8 mouse cellular contexts compared by ENCODE assay signal in the genomic region with DNA sequence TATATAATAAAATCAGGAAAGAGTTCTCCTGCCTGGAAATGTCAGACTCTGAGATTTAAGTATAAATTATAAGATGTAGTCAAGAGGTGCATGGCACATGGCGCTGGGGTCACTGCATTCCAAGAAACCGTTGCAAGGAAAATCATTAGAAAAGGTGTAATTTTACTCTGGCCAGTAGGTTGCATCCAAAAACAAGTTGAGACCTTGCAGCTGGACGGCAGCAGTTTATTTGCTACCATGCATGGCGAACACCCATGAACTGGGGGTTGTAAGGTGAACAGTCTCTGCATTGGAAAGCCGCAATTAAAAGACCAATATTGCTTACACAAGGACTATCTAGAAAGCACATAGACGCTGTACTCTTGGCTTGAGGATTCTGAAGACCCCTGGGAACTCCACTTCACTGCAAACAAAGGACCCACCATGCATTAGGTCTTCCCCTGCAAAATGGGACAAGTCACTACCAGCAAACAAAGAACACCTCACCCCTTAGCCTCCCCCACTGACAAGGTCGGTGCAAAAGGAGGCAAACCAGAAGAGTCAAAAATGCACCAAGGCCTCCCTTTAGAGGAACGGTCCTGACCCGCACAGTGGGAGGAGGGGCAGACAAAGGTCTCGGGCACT. TPM values are rescaled to one million over a fixed set of nuclear protein-coding genes. Genes with fewer than 3 reads are reported as not detected.
DNase-seq lines count a peak whose midpoint lies in the region; ATAC-seq and TF ChIP-seq lines count a peak whose summit lies in the region.

No protein-coding gene starts in this region.

- no peak for ATAC-seq in erythroblast, adult 5-6 weeks (replicated peaks; ENCODE audit: low FRiP score, poor library complexity, severe bottlenecking)
- ATAC-seq in forebrain, embryonic 12.5 days (ENCODE audit: low FRiP score), result no peak
- ATAC-seq in liver, embryonic 14.5 days (ENCODE audit: insufficient read depth), result no peak
- ATAC-seq in frontal cortex, adult (ENCODE audit: low TSS enrichment), result no peak

- peak overlapping the region; percentile 91 for H3K9ac ChIP-seq in forebrain, embryonic 12.5 days
- H3K9ac ChIP-seq in liver, embryonic 14.5 days (replicated peaks), result peak overlapping the region; percentile 94

- H3K27ac ChIP-seq in forebrain, embryonic 12.5 days, result peak overlapping the region; percentile 98
- H3K27ac ChIP-seq in liver, embryonic 14.5 days, result peak overlapping the region; percentile 79

- 7% methylated on average over 10 of the region's 10 CpGs for WGBS in forebrain, embryonic 12.5 days
- 17% methylated on average over 9 of the region's 10 CpGs for WGBS in liver, embryonic 14.5 days (ENCODE audit: insufficient replicate concordance)

- peak; percentile 9; the same call in 1 of the 2 replicates for TF ChIP-seq CTCF in liver, embryonic 14.5 days (IDR thresholded peaks at IDR 0.05; ENCODE audit: low read depth)

- peaks cover 31% of the 10 kb centered on the region for H3K36me3 ChIP-seq in erythroblast, embryonic 14.5 days (ENCODE audit: control insufficient read depth)
- H3K36me3 ChIP-seq in forebrain, embryonic 12.5 days (replicated peaks), result peaks cover 25% of the 10 kb centered on the region
- H3K36me3 ChIP-seq in liver, embryonic 14.5 days (replicated peaks; ENCODE audit: control insufficient read depth, insufficient read depth, low read depth), result peaks cover 5% of the 10 kb centered on the region

- H3K27me3 ChIP-seq in erythroblast, embryonic 14.5 days (ENCODE audit: control insufficient read depth), result no peaks in the 10 kb centered on the region
- H3K27me3 ChIP-seq in forebrain, embryonic 12.5 days, result no peaks in the 10 kb centered on the region
- H3K27me3 ChIP-seq in liver, embryonic 14.5 days (ENCODE audit: control insufficient read depth, insufficient read depth, low read length), result no peaks in the 10 kb centered on the region

- peak overlapping the region; percentile 79 for H3K4me2 ChIP-seq in forebrain, embryonic 12.5 days
- peak overlapping the region; percentile 87 for H3K4me2 ChIP-seq in liver, embryonic 14.5 days (ENCODE audit: low read depth)

- TF ChIP-seq EP300 in liver, embryonic 14.5 days (IDR thresholded peaks at IDR 0.05; ENCODE audit: low read depth), result no peak

- peak overlapping the region; percentile 91 for H3K4me3 ChIP-seq in erythroblast, embryonic 14.5 days (replicated peaks)
- H3K4me3 ChIP-seq in forebrain, embryonic 12.5 days (replicated peaks), result peak overlapping the region; percentile 85
- peak overlapping the region; percentile 85 to 93 for H3K4me3 ChIP-seq in liver, embryonic 14.5 days (ENCODE audit: insufficient read depth in 1 of 2, low read depth in 2 of 2, low read length in 2 of 2)

- peaks cover 29% of the 10 kb centered on the region for H3K4me1 ChIP-seq in erythroblast, embryonic 14.5 days (ENCODE audit: control insufficient read depth)
- peaks cover 22% of the 10 kb centered on the region for H3K4me1 ChIP-seq in forebrain, embryonic 12.5 days
- peaks cover 10 to 14% of the 10 kb centered on the region in 2 experiments for H3K4me1 ChIP-seq in liver, embryonic 14.5 days (replicated peaks; ENCODE audit: control insufficient read depth in 2 of 2, insufficient read depth in 2 of 2, low read length in 1 of 2)

- no peaks in the 10 kb centered on the region for H3K9me3 ChIP-seq in erythroblast, embryonic 14.5 days (ENCODE audit: control insufficient read depth, low read length)
- H3K9me3 ChIP-seq in forebrain, embryonic 12.5 days, result no peaks in the 10 kb centered on the region
- no peaks in the 10 kb centered on the region for H3K9me3 ChIP-seq in liver, embryonic 14.5 days (ENCODE audit: control insufficient read depth, low read length)

- DNase-seq in 416B (ENCODE audit: low read depth), result peak; percentile 57
- DNase-seq in liver, embryonic 14.5 days (ENCODE audit: low read depth in 3 of 3, low spot score in 3 of 3), result no peak
- no peak for DNase-seq in layer of hippocampus, postnatal 14 days (ENCODE audit: low spot score in 2 of 2)
- no peak for DNase-seq in adrenal gland, adult 2 months

RNA-seq across cellular contexts. Expression of a gene that starts 1.0 kb away (rescaled TPM):
- polyA plus RNA-seq in erythroblast, embryonic 14.5 days (2012), result 3.6 and 3.9 TPM in 2 replicates
- 24.9 and 33.6 TPM in 2 replicates for total RNA-seq in erythroblast, adult 5-6 weeks (2015; ENCODE audit: low replicate concordance)
- total RNA-seq in erythroblast, adult 5-6 weeks (2017; ENCODE audit: low replicate concordance), result 17.6 and 24.5 TPM in 2 replicates
- 235 and 237 TPM in 2 replicates for polyA plus RNA-seq in forebrain, embryonic 12.5 days (2016; fragmentation: Nextera tagmentation; extraction: Ambion mirVana)
- polyA plus RNA-seq in liver, embryonic 14.5 days (2012; rRNA removed), result 9.8 and 13.5 TPM in 2 replicates
- polyA plus RNA-seq in liver, embryonic 14.5 days (2014; fragmentation: Nextera tagmentation; extraction: Ambion mirVana), result 31.4 and 35.5 TPM in 2 replicates
- total RNA-seq in layer of hippocampus, postnatal 14 days (2021), result 10 to 100 TPM; 65.2 to 65.5 TPM
- total RNA-seq in adrenal gland, adult 2 months (2021), result 10 to 100 TPM; 46.1 to 58.3 TPM
- polyA plus RNA-seq in adrenal gland, adult 2 months (2012; rRNA removed), result 20.8 and 26.4 TPM in 2 replicates

RNA-seq across cellular contexts. Expression of a gene that starts 1.2 kb away (rescaled TPM):
- 1.1 TPM in 2 replicates for polyA plus RNA-seq in erythroblast, embryonic 14.5 days (2012)
- 13.3 and 19.2 TPM in 2 replicates for total RNA-seq in erythroblast, adult 5-6 weeks (2015; ENCODE audit: low replicate concordance)
- total RNA-seq in erythroblast, adult 5-6 weeks (2017; ENCODE audit: low replicate concordance), result 7.8 and 10.7 TPM in 2 replicates
- polyA plus RNA-seq in forebrain, embryonic 12.5 days (2016; fragmentation: Nextera tagmentation; extraction: Ambion mirVana), result 226 and 231 TPM in 2 replicates
- 21.3 and 24.9 TPM in 2 replicates for polyA plus RNA-seq in liver, embryonic 14.5 days (2012; rRNA removed)
- polyA plus RNA-seq in liver, embryonic 14.5 days (2014; fragmentation: Nextera tagmentation; extraction: Ambion mirVana), result 27.4 and 37.1 TPM in 2 replicates
- total RNA-seq in layer of hippocampus, postnatal 14 days (2021), result 100 to 1,000 TPM; 129 to 150 TPM
- 100 to 1,000 TPM in 1 of 2 experiments, 10 to 100 TPM in 1; 92.7 to 102 TPM for total RNA-seq in adrenal gland, adult 2 months (2021)
- polyA plus RNA-seq in adrenal gland, adult 2 months (2012; rRNA removed), result 52.9 and 68.1 TPM in 2 replicates

Comparison
In these comparisons a context has a peak if more than half of its experiments do, and no peak if none do; other contexts are left out.
1. RNA of a gene that starts 1.2 kb away (polyA plus RNA-seq): 226 to 231 TPM in forebrain, embryonic 12.5 days, 52.9 to 68.1 TPM in adrenal gland, adult 2 months and 21.3 to 37.1 TPM in liver, embryonic 14.5 days; 1.1 TPM in erythroblast, embryonic 14.5 days; every median in the first group is over 10 times any median in the second.
2. Peak in every context shown above with its lines, with median percentiles within 50 percentile points of each other: H3K4me3 ChIP-seq.